13 mouse cellular contexts compared by ENCODE assay signal in genomic region chr3:103601011-103601410, GRCm38 (mm10). TPM values are rescaled to one million over a fixed set of nuclear protein-coding genes. Genes with fewer than 3 reads are reported as not detected.
DNase-seq lines count a peak whose midpoint lies in the region; ATAC-seq and TF ChIP-seq lines count a peak whose summit lies in the region.
"Had no signal": no experiment of that assay in that cellular context is flagged by ENCODE, and none has a peak within 500 bp of the region (broad histone marks: within the 10 kb centered on the region; RNA-seq: fewer than 3 reads in every experiment).

No protein-coding gene starts in this region.

- H3K4me1 ChIP-seq in megakaryocyte, embryonic 14.5 days: peaks cover 5% of the 10 kb centered on the region
- no peaks in the 10 kb centered on the region; the same call in 1 of the 2 replicates for H3K4me1 ChIP-seq in heart, embryonic 16.5 days (ENCODE audit: control insufficient read depth, insufficient read depth, low read length)
- no peaks in the 10 kb centered on the region for H3K4me1 ChIP-seq in stomach, postnatal 0 days (replicated peaks; ENCODE audit: control insufficient read depth, insufficient read depth)

- H3K9me3 ChIP-seq in megakaryocyte, embryonic 14.5 days: no peaks in the 10 kb centered on the region
- no peaks in the 10 kb centered on the region for H3K9me3 ChIP-seq in heart, embryonic 16.5 days (replicated peaks; ENCODE audit: control insufficient read depth, low read length)
- H3K9me3 ChIP-seq in stomach, postnatal 0 days (ENCODE audit: control insufficient read depth, low read length): no peaks in the 10 kb centered on the region
- H3K9me3 ChIP-seq: embryonic facial prominence, embryonic 15.5 days had no signal

- no peak overlapping the region for H3K27ac ChIP-seq in heart, embryonic 16.5 days (ENCODE audit: low read length)
- H3K27ac ChIP-seq in stomach, postnatal 0 days (replicated peaks): no peak overlapping the region
- H3K27ac ChIP-seq: embryonic facial prominence, embryonic 15.5 days; macrophage had no signal

- no peak overlapping the region for H3K9ac ChIP-seq in heart, embryonic 16.5 days (ENCODE audit: low read length)
- no peak overlapping the region for H3K9ac ChIP-seq in stomach, postnatal 0 days (ENCODE audit: low read length)
- H3K9ac ChIP-seq: embryonic facial prominence, embryonic 15.5 days had no signal

- H3K4me2 ChIP-seq in heart, embryonic 16.5 days (ENCODE audit: low read depth, low read length): no peak overlapping the region
- no peak overlapping the region for H3K4me2 ChIP-seq in stomach, postnatal 0 days (replicated peaks; ENCODE audit: low read depth)
- H3K4me2 ChIP-seq: embryonic facial prominence, embryonic 15.5 days had no signal

- ATAC-seq in megakaryocyte, adult 5-6 weeks (ENCODE audit: poor library complexity, severe bottlenecking): no peak
- ATAC-seq in heart, embryonic 16.5 days (replicated peaks; ENCODE audit: extremely low read depth, insufficient read depth, low FRiP score): peak; percentile 45
- ATAC-seq in stomach, postnatal 0 days (ENCODE audit: low FRiP score, low TSS enrichment): peak; percentile 59; the same call in 1 of the 2 replicates
- ATAC-seq: intestine, embryonic 16.5 days had no signal

- no peaks in the 10 kb centered on the region for H3K36me3 ChIP-seq in megakaryocyte, embryonic 14.5 days (replicated peaks; ENCODE audit: low read length)
- no peaks in the 10 kb centered on the region for H3K36me3 ChIP-seq in heart, embryonic 16.5 days (ENCODE audit: control insufficient read depth, insufficient read depth)
- H3K36me3 ChIP-seq in stomach, postnatal 0 days (ENCODE audit: control insufficient read depth, insufficient read depth, low read length): no peaks in the 10 kb centered on the region
- H3K36me3 ChIP-seq: embryonic facial prominence, embryonic 15.5 days had no signal

- peak overlapping the region; percentile 51 for H3K4me3 ChIP-seq in megakaryocyte, embryonic 14.5 days (replicated peaks)
- no peak overlapping the region for H3K4me3 ChIP-seq in heart, embryonic 16.5 days (ENCODE audit: low read length)
- no peak overlapping the region for H3K4me3 ChIP-seq in stomach, postnatal 0 days (ENCODE audit: low read depth, low read length)
- H3K4me3 ChIP-seq: embryonic facial prominence, embryonic 15.5 days had no signal

- peak; percentile 52 to 58 for DNase-seq in adrenal gland, adult (ENCODE audit: inconsistent age in 2 of 2, low spot score in 1 of 2)
- no peak for DNase-seq in adrenal gland, postnatal 4 days (ENCODE audit: low spot score in 2 of 2)
- no peak for DNase-seq in stomach, postnatal 0 days (ENCODE audit: low spot score)
- no peak for DNase-seq in testis, postnatal 10 days (ENCODE audit: low spot score)
- no peak for DNase-seq in kidney, adult 18-20 months
- DNase-seq: cerebellum, adult 8-10 months; gastrocnemius, postnatal 14 days had no signal

- WGBS in heart, embryonic 16.5 days: 32% methylated on average over 7 of the region's 7 CpGs
- WGBS in stomach, postnatal 0 days: 53% methylated on average over 7 of the region's 7 CpGs

- TF ChIP-seq EP300 in stomach, postnatal 0 days (optimal IDR thresholded peaks at IDR 0.05): no peak

- TF ChIP-seq CTCF in stomach, postnatal 0 days (IDR thresholded peaks at IDR 0.05; ENCODE audit: low read depth): no peak

- H3K27me3 ChIP-seq in megakaryocyte, embryonic 14.5 days (replicated peaks): peaks cover 42% of the 10 kb centered on the region
- H3K27me3 ChIP-seq in heart, embryonic 16.5 days (ENCODE audit: control insufficient read depth, insufficient read depth, low read length): no peaks in the 10 kb centered on the region
- no peaks in the 10 kb centered on the region for H3K27me3 ChIP-seq in stomach, postnatal 0 days (ENCODE audit: control insufficient read depth, insufficient read depth, low read length)
- H3K27me3 ChIP-seq: embryonic facial prominence, embryonic 15.5 days had no signal

RNA-seq across cellular contexts. Expression of gene Syt6, which starts 26.0 kb away (rescaled TPM):
- total RNA-seq in adrenal gland, postnatal 4 days (2021): under 1 TPM; 0.20 to 0.56 TPM
- not detected in 2 replicates for polyA plus RNA-seq in megakaryocyte, embryonic 14.5 days (2012; ENCODE audit: insufficient read depth, low replicate concordance)
- total RNA-seq in megakaryocyte, adult 5-6 weeks (2015): not detected in 2 replicates
- 0.20 TPM in 1 of 2 replicates, not detected in the other for total RNA-seq in megakaryocyte, adult 5-6 weeks (2017)
- 0.07 and 0.09 TPM in 2 replicates for polyA plus RNA-seq in heart, embryonic 16.5 days (2015; fragmentation: Nextera tagmentation; extraction: Ambion mirVana)
- polyA plus RNA-seq in stomach, postnatal 0 days (2015; fragmentation: Nextera tagmentation; extraction: Ambion mirVana): 0.58 and 0.64 TPM in 2 replicates
- total RNA-seq: gastrocnemius, postnatal 14 days had no signal
- polyA plus RNA-seq: macrophage had no signal

RNA-seq across cellular contexts. Expression of gene Atg4a-ps, which starts 44.9 kb away (rescaled TPM):
- total RNA-seq in adrenal gland, postnatal 4 days (2021): 1 to 10 TPM in 1 of 2 experiments, under 1 TPM in 1; 0.17 to 2.9 TPM
- polyA plus RNA-seq in megakaryocyte, embryonic 14.5 days (2012; ENCODE audit: insufficient read depth, low replicate concordance): not detected in 2 replicates
- 0.11 and 0.13 TPM in 2 replicates for total RNA-seq in megakaryocyte, adult 5-6 weeks (2015)
- total RNA-seq in megakaryocyte, adult 5-6 weeks (2017): 0.33 and 0.92 TPM in 2 replicates
- polyA plus RNA-seq in heart, embryonic 16.5 days (2015; fragmentation: Nextera tagmentation; extraction: Ambion mirVana): 0.09 and 0.77 TPM in 2 replicates
- polyA plus RNA-seq in stomach, postnatal 0 days (2015; fragmentation: Nextera tagmentation; extraction: Ambion mirVana): 0.19 and 0.21 TPM in 2 replicates

Comparison
In these comparisons a context has a peak if more than half of its experiments do, and no peak if none do; other contexts are left out.
1. DNase-seq: peak in adrenal gland, adult (2 of 2); none in adrenal gland, postnatal 4 days (0 of 2), stomach, postnatal 0 days (single experiment), testis, postnatal 10 days (single experiment) and kidney, adult 18-20 months (single experiment).